Mouse (Mus musculus): ENCODE results near the gene Cldn4.

- TF ChIP-seq POLR2A (IDR thresholded peaks at IDR 0.05; ENCODE audit: control insufficient read depth, low read depth, low read length) (no peak), CTCF (IDR thresholded peaks at IDR 0.05; ENCODE audit: control insufficient read depth, insufficient read depth, insufficient replicate concordance, low read depth, low read length) (no peak)
These were observed 4.0 kb downstream of the Cldn4 start for GRCm38 (mm10) chr5:134942740-134943139.
